Mouse (Mus musculus) G1E (cell line): ENCODE results near the gene Pde4d. TPM values are rescaled to one million over a fixed set of nuclear protein-coding genes. Genes with fewer than 3 reads are reported as not detected.

ENCODE experiments used
- ATAC-seq: 2 replicates; pipeline ENCODE4 v1.8.0; 2016; ENCODE audit warnings: mild to moderate bottlenecking; ENCODE audit not compliant: insufficient number of reproducible peaks, poor library complexity, low FRiP score, severe bottlenecking; ENCODE audit errors: extremely low read depth
- DNase-seq: peaks from one replicate; pipeline ENCODE4 v3.0.0; 2012; ENCODE audit warnings: low spot score
- H3K27me3 ChIP-seq: 2 replicates; pipeline ENCODE4 v1.6.1; 2012; ENCODE audit warnings: mild to moderate bottlenecking, low read length, inconsistent platforms; ENCODE audit not compliant: insufficient read depth
- H3K36me3 ChIP-seq: replicated peaks from 2 replicates; pipeline ENCODE3; 2012; ENCODE audit warnings: mild to moderate bottlenecking, inconsistent platforms
- H3K4me1 ChIP-seq: 2 replicates; pipeline ENCODE4 v1.6.1; 2012; ENCODE audit warnings: low read depth, low read length, inconsistent platforms, mixed read lengths; ENCODE audit not compliant: insufficient read depth
- H3K4me3 ChIP-seq: 2 replicates; pipeline ENCODE4 v1.5.1; 2012; ENCODE audit warnings: low read depth, mild to moderate bottlenecking, inconsistent platforms, low read length, moderate library complexity, mixed read lengths
- H3K9me3 ChIP-seq: replicated peaks from 2 replicates; pipeline ENCODE4 v1.6.1; 2012; ENCODE audit warnings: inconsistent platforms
- CTCF ChIP-seq: IDR thresholded peaks from 2 replicates; pipeline ENCODE4 v1.5.1; 2012; ENCODE audit warnings: low read depth, low read length, inconsistent platforms, mixed read lengths
- GATA1 ChIP-seq: IDR thresholded peaks from 2 replicates; pipeline ENCODE4 v1.6.1; 2012; ENCODE audit warnings: borderline replicate concordance, low read length, inconsistent platforms, mixed read lengths
- GATA2 ChIP-seq: IDR thresholded peaks from 2 replicates; pipeline ENCODE4 v1.6.1; 2012; ENCODE audit warnings: low read depth, low read length, inconsistent platforms, borderline replicate concordance
- POLR2AphosphoS5 ChIP-seq: IDR thresholded peaks from 2 replicates; pipeline ENCODE4 v1.6.1; 2012; ENCODE audit warnings: low read depth, low read length, inconsistent platforms; ENCODE audit not compliant: insufficient replicate concordance
- TAL1 ChIP-seq: conservative IDR thresholded peaks from 2 replicates; pipeline ENCODE4 v1.6.1; 2012; ENCODE audit warnings: low read depth, low read length, inconsistent platforms, mixed read lengths
- polyA plus RNA-seq: library from polyadenylated mRNA; stranded (reverse); fragments of >175 nt; gene quantifications from 2 replicates; pipeline ENCODE4 v1.2.3, GENCODE M21; 2012
- total RNA-seq, 2 experiments: library from RNA; stranded (forward) in 1 of 2; stranded (reverse) in 1 of 2; fragments of 200-1000 nt in 1 of 2; fragments of >200 nt in 1 of 2; fragmentation: Nextera tagmentation in 1 of 2; gene quantifications; 2 replicates each; pipeline ENCODE4 v1.2.3; 2014 to 2017

Gene Pde4d
- total and polyA plus RNA-seq, 3 experiments: 8.2 to 124 (median 22.6) TPM

- no peak for DNase-seq
- no peak overlapping the region for H3K4me3 ChIP-seq
- ATAC-seq: no peak
- no peaks in the 10 kb centered on the region for H3K9me3 ChIP-seq
- H3K36me3 ChIP-seq: no peaks in the 10 kb centered on the region
- TF ChIP-seq TAL1 (no peak), POLR2AphosphoS5 (no peak), CTCF (no peak), GATA2 (no peak), GATA1 (no peak)
- peaks cover 11% of the 10 kb centered on the region for H3K27me3 ChIP-seq
- no peaks in the 10 kb centered on the region for H3K4me1 ChIP-seq
These were observed 1041.1 kb downstream of the Pde4d start for GRCm38 (mm10) chr13:109490853-109491252.

GRCm38 (mm10) chr13:109491829-109492228 lies 1042.1 kb downstream of the Pde4d start:
- H3K9me3 ChIP-seq: no peaks in the 10 kb centered on the region
- H3K27me3 ChIP-seq: peaks cover 11% of the 10 kb centered on the region
- no peak overlapping the region for H3K4me3 ChIP-seq
- H3K4me1 ChIP-seq: no peaks in the 10 kb centered on the region
- TF ChIP-seq POLR2AphosphoS5 (no peak), TAL1 (no peak), CTCF (no peak), GATA1 (no peak), GATA2 (no peak)
- DNase-seq (no peak), ATAC-seq (no peak)
- H3K36me3 ChIP-seq: no peaks in the 10 kb centered on the region

- ATAC-seq (no peak), DNase-seq (no peak)
- TF ChIP-seq CTCF (no peak), TAL1 (no peak), POLR2AphosphoS5 (no peak), GATA1 (no peak), GATA2 (no peak)
- no peaks in the 10 kb centered on the region; the same call in none of the 2 replicates for H3K27me3 ChIP-seq
- no peaks in the 10 kb centered on the region for H3K4me1 ChIP-seq
- H3K36me3 ChIP-seq: no peaks in the 10 kb centered on the region
- H3K9me3 ChIP-seq: no peaks in the 10 kb centered on the region
- no peak overlapping the region for H3K4me3 ChIP-seq
These were observed 1050.6 kb downstream of the Pde4d start for GRCm38 (mm10) chr13:109500336-109500735.

- Histone ChIP-seq H3K4me1 (no peaks in the 10 kb centered on the region), H3K4me3 (no peak overlapping the region), H3K36me3 (no peaks in the 10 kb centered on the region), H3K9me3 (no peaks in the 10 kb centered on the region), H3K27me3 (no peaks in the 10 kb centered on the region; the same call in none of the 2 replicates)
- no peak for DNase-seq
- ATAC-seq: no peak
- TF ChIP-seq GATA2 (no peak), GATA1 (no peak), POLR2AphosphoS5 (no peak), TAL1 (no peak), CTCF (no peak)
These were observed 1053.0 kb downstream of the Pde4d start for GRCm38 (mm10) chr13:109502796-109503195.

GRCm38 (mm10) chr13:109506754-109507153 lies 1057.0 kb downstream of the Pde4d start:
- H3K4me1 ChIP-seq: no peaks in the 10 kb centered on the region
- no peaks in the 10 kb centered on the region; the same call in 1 of the 2 replicates for H3K27me3 ChIP-seq
- DNase-seq (no peak), ATAC-seq (no peak)
- H3K9me3 ChIP-seq: no peaks in the 10 kb centered on the region
- no peaks in the 10 kb centered on the region for H3K36me3 ChIP-seq
- H3K4me3 ChIP-seq: no peak overlapping the region
- TF ChIP-seq GATA2 (no peak), GATA1 (no peak), TAL1 (no peak), POLR2AphosphoS5 (no peak), CTCF (no peak)

- H3K9me3 ChIP-seq: no peaks in the 10 kb centered on the region
- no peaks in the 10 kb centered on the region for H3K36me3 ChIP-seq
- DNase-seq (no peak), ATAC-seq (no peak)
- no peaks in the 10 kb centered on the region for H3K4me1 ChIP-seq
- H3K4me3 ChIP-seq: no peak overlapping the region
- H3K27me3 ChIP-seq: no peaks in the 10 kb centered on the region; the same call in 1 of the 2 replicates
- TF ChIP-seq GATA2 (no peak), POLR2AphosphoS5 (no peak), TAL1 (no peak), CTCF (no peak), GATA1 (no peak)
These were observed 1058.7 kb downstream of the Pde4d start for GRCm38 (mm10) chr13:109508472-109508871.

- peaks cover 3% of the 10 kb centered on the region for H3K27me3 ChIP-seq
- H3K4me1 ChIP-seq: no peaks in the 10 kb centered on the region
- ATAC-seq: no peak
- DNase-seq: no peak
- no peaks in the 10 kb centered on the region for H3K36me3 ChIP-seq
- H3K4me3 ChIP-seq: no peak overlapping the region
- peaks cover 5% of the 10 kb centered on the region; the same call in 1 of the 2 replicates for H3K9me3 ChIP-seq
- TF ChIP-seq POLR2AphosphoS5 (no peak), CTCF (no peak), GATA2 (no peak), GATA1 (no peak), TAL1 (no peak)
These were observed 1068.4 kb downstream of the Pde4d start for GRCm38 (mm10) chr13:109518194-109518593.
